Mouse (Mus musculus) heart, adult 9 months (tissue): ENCODE measurements around the gene Opcml.

ENCODE experiments used
- DNase-seq, 2 experiments: peaks; one replicate each; pipeline ENCODE4 v3.0.0; 2022; ENCODE audit warnings: low spot score in 2 of 2

Opcml gene

GRCm38 (mm10) chr9:28247742-28248503 lies 457.3 kb downstream of the Opcml start:
- DNase-seq, result no peak

GRCm38 (mm10) chr9:28251341-28251740 lies 460.8 kb downstream of the Opcml start:
- no peak for DNase-seq

GRCm38 (mm10) chr9:28255128-28255904 lies 464.7 kb downstream of the Opcml start:
- no peak for DNase-seq

- no peak for DNase-seq
Measured at GRCm38 (mm10) chr9:28255905-28256268, 465.3 kb downstream of the Opcml start.

- DNase-seq, result peak; percentile 10 to 50
Measured at GRCm38 (mm10) chr9:28261078-28261753, 470.6 kb downstream of the Opcml start.

- no peak for DNase-seq
Measured at GRCm38 (mm10) chr9:28262021-28262420, 471.4 kb downstream of the Opcml start.

GRCm38 (mm10) chr9:28262896-28263295 lies 472.3 kb downstream of the Opcml start:
- no peak for DNase-seq

GRCm38 (mm10) chr9:28264761-28265160 lies 474.2 kb downstream of the Opcml start:
- DNase-seq, result no peak

GRCm38 (mm10) chr9:28273816-28274215 lies 483.2 kb downstream of the Opcml start:
- no peak for DNase-seq

- DNase-seq, result no peak
Measured at GRCm38 (mm10) chr9:28278555-28278954, 488.0 kb downstream of the Opcml start.

GRCm38 (mm10) chr9:28281025-28281424 lies 490.4 kb downstream of the Opcml start:
- peak; percentile 39 to 53 for DNase-seq

GRCm38 (mm10) chr9:28281571-28281970 lies 491.0 kb downstream of the Opcml start:
- peak in 1 of 2 experiments; percentile 2 for DNase-seq

GRCm38 (mm10) chr9:28285016-28285415 lies 494.4 kb downstream of the Opcml start:
- no peak for DNase-seq

GRCm38 (mm10) chr9:28286384-28286783 lies 495.8 kb downstream of the Opcml start:
- DNase-seq, result no peak

GRCm38 (mm10) chr9:28287485-28287884 lies 496.9 kb downstream of the Opcml start:
- no peak for DNase-seq

- peak; percentile 28 to 43 for DNase-seq
Measured at GRCm38 (mm10) chr9:28289696-28290330, 499.2 kb downstream of the Opcml start.

GRCm38 (mm10) chr9:28303659-28304058 lies 513.1 kb downstream of the Opcml start:
- DNase-seq, result no peak

GRCm38 (mm10) chr9:28306364-28307121 lies 516.0 kb downstream of the Opcml start:
- no peak for DNase-seq

GRCm38 (mm10) chr9:28307122-28307430 lies 516.5 kb downstream of the Opcml start:
- DNase-seq, result no peak

- DNase-seq, result no peak
Measured at GRCm38 (mm10) chr9:28307481-28308050, 517.0 kb downstream of the Opcml start.

GRCm38 (mm10) chr9:28317881-28318280 lies 527.3 kb downstream of the Opcml start:
- no peak for DNase-seq
